Mouse (Mus musculus) midbrain, postnatal 0 days (tissue): Measurements from ENCODE around the gene Cbx3. TPM values are rescaled to one million over a fixed set of nuclear protein-coding genes. Genes with fewer than 3 reads are reported as not detected.
A peak's percentile ranks its signal among the peaks of the same experiment; 100 is the strongest.

Experiments used
- ATAC-seq: fragments of 200-750 bp; cut with Nextera tagmentation; 2 replicates; pipeline ENCODE4 v1.8.0; 2017; ENCODE audit warnings: moderate number of reproducible peaks, mild to moderate bottlenecking, moderate TSS enrichment, moderate library complexity; ENCODE audit not compliant: low FRiP score
- DNase-seq: peaks from one replicate; pipeline ENCODE4 v3.0.0-alpha.2; 2015; ENCODE audit warnings: low spot score
- H3K27ac ChIP-seq: fragments of 300-500 bp; sonication (generic); 2 replicates; pipeline ENCODE4 v1.5.1; 2014; ENCODE audit warnings: low read depth, mild to moderate bottlenecking, low read length, mixed read lengths
- H3K27me3 ChIP-seq: fragments of 300-500 bp; sonication (generic); 2 replicates; pipeline ENCODE4 v1.6.1; 2014; ENCODE audit warnings: low read length, control low read depth, mixed read lengths; ENCODE audit not compliant: insufficient read depth
- H3K36me3 ChIP-seq: fragments of 300-500 bp; sonication (generic); 2 replicates; pipeline ENCODE4 v1.6.1; 2014; ENCODE audit warnings: low read length, control low read depth, mixed read lengths; ENCODE audit not compliant: insufficient read depth
- H3K4me1 ChIP-seq: fragments of 300-500 bp; sonication (generic); 2 replicates; pipeline ENCODE4 v1.6.1; 2014; ENCODE audit warnings: mild to moderate bottlenecking, control low read depth, antibody characterized with exemption, low read length, mixed read lengths; ENCODE audit not compliant: insufficient read depth
- H3K4me2 ChIP-seq: fragments of 300-500 bp; sonication (generic); 2 replicates; pipeline ENCODE4 v1.6.1; 2014; ENCODE audit warnings: low read depth, mild to moderate bottlenecking, low read length, mixed read lengths; ENCODE audit not compliant: poor library complexity, severe bottlenecking
- H3K4me3 ChIP-seq: fragments of 300-500 bp; sonication (generic); 2 replicates; pipeline ENCODE4 v1.5.1; 2014; ENCODE audit warnings: low read depth, mild to moderate bottlenecking, low read length, moderate library complexity
- H3K9ac ChIP-seq: fragments of 300-500 bp; sonication (generic); replicated peaks from 2 replicates; pipeline ENCODE4 v1.6.1; 2014; ENCODE audit warnings: mild to moderate bottlenecking, low read length, moderate library complexity, mixed read lengths; ENCODE audit not compliant: poor library complexity, severe bottlenecking
- H3K9me3 ChIP-seq: fragments of 300-500 bp; sonication (generic); 2 replicates; pipeline ENCODE4 v1.6.1; 2016; ENCODE audit warnings: low read length, control low read depth
- CTCF ChIP-seq: IDR thresholded peaks from 2 replicates; pipeline ENCODE4 v1.5.1; 2016; ENCODE audit warnings: antibody characterized with exemption, mild to moderate bottlenecking
- WGBS: fragments of 180-500 bp; shearing (Covaris S2); extraction: QIAGEN DNeasy Blood & Tissue Kit; methylation state at CpG from one replicate; pipeline ENCODE4 v1.1.7; 2014; 5-methylcytosine and 5-hydroxymethylcytosine counted together
- polyA plus RNA-seq: library from polyadenylated mRNA; unstranded; fragments of >200 nt; fragmentation: Nextera tagmentation; extraction: Ambion mirVana; gene quantifications from 2 replicates; pipeline ENCODE4 v1.2.1, GENCODE M21; 2015
- total RNA-seq: library from RNA; depleted of rRNA; stranded (reverse); fragments of >200 nt; gene quantifications from 2 replicates; pipeline ENCODE4 v1.2.3, GENCODE M21; 2014; rRNA removed

Gene Cbx3
- total RNA-seq, result 129 and 138 TPM in 2 replicates
- polyA plus RNA-seq, result 485 and 535 TPM in 2 replicates

- peak within 1 kb of the TSS; percentile 96 for H3K4me3 ChIP-seq
- TF ChIP-seq CTCF, result no peak
- peak within 1 kb of the TSS; percentile 98 for H3K27ac ChIP-seq
- 0 out of 2 replicates have a peak, but pooled peaks cover 6% of the 10 kb centered on the region for H3K4me1 ChIP-seq
- peak; percentile 84 for ATAC-seq
- H3K4me2 ChIP-seq, result peak within 1 kb of the TSS; percentile 47
- H3K9ac ChIP-seq, result peak within 1 kb of the TSS; percentile 99
- H3K36me3 ChIP-seq, result peaks cover 5% of the 10 kb centered on the region
- no peaks in the 10 kb centered on the region for H3K9me3 ChIP-seq
- no peaks in the 10 kb centered on the region for H3K27me3 ChIP-seq
- under 1% methylated on average over 67 of the region's 99 CpGs for WGBS
- DNase-seq, result peak; percentile 95
Observed at GRCm38 (mm10) chr6:51470311-51471178, at the start of gene Cbx3. Gene Cbx3 (plus strand): TSS chr6:51470360.

- no peak for TF ChIP-seq CTCF
- no peak overlapping the region for H3K27ac ChIP-seq
- H3K27me3 ChIP-seq, result no peaks in the 10 kb centered on the region
- no peak overlapping the region for H3K4me3 ChIP-seq
- no peak overlapping the region for H3K4me2 ChIP-seq
- H3K9me3 ChIP-seq, result no peaks in the 10 kb centered on the region
- DNase-seq (no peak), ATAC-seq (no peak)
- H3K4me1 ChIP-seq, result no peaks in the 10 kb centered on the region
- no peak overlapping the region for H3K9ac ChIP-seq
- H3K36me3 ChIP-seq, result no peaks in the 10 kb centered on the region
- 49% methylated on average over 11 of the region's 11 CpGs for WGBS
Observed at GRCm38 (mm10) chr6:51423466-51424122, 46.6 kb upstream of the Cbx3 start.

- Histone ChIP-seq H3K27ac (no peak overlapping the region), H3K27me3 (no peaks in the 10 kb centered on the region), H3K4me3 (no peak overlapping the region), H3K4me2 (no peak overlapping the region), H3K4me1 (no peaks in the 10 kb centered on the region), H3K36me3 (no peaks in the 10 kb centered on the region), H3K9me3 (no peaks in the 10 kb centered on the region), H3K9ac (no peak overlapping the region)
- TF ChIP-seq CTCF, result no peak
- DNase-seq, result no peak
- 95% methylated on average over 2 of the region's 2 CpGs for WGBS
- ATAC-seq, result no peak
Observed at GRCm38 (mm10) chr6:51424537-51424936, 45.6 kb upstream of the Cbx3 start.

- Histone ChIP-seq H3K4me1 (peaks cover 4% of the 10 kb centered on the region; the same call in 1 of the 2 replicates), H3K27me3 (no peaks in the 10 kb centered on the region), H3K4me3 (peak within 1 kb of the TSS; percentile 64), H3K4me2 (peak within 1 kb of the TSS; percentile 87), H3K9me3 (no peaks in the 10 kb centered on the region), H3K36me3 (no peaks in the 10 kb centered on the region), H3K27ac (no peak within 1 kb of the TSS), H3K9ac (peak within 1 kb of the TSS; percentile 68)
- TF ChIP-seq CTCF, result no peak
- ATAC-seq, result peak; percentile 58
- WGBS, result 1% methylated on average over 74 of the region's 74 CpGs
- peak; percentile 27 for DNase-seq
Observed at GRCm38 (mm10) chr6:51432535-51433397, 37.4 kb upstream of the Cbx3 start, which contains the start of gene Nfe2l3. Gene Nfe2l3 (plus strand): TSS chr6:51432670.

- no peak for TF ChIP-seq CTCF
- Histone ChIP-seq H3K27ac (no peak overlapping the region), H3K4me1 (peaks cover 4% of the 10 kb centered on the region; the same call in 1 of the 2 replicates), H3K36me3 (no peaks in the 10 kb centered on the region), H3K9ac (no peak overlapping the region), H3K4me3 (peak overlapping the region; percentile 64), H3K4me2 (peak overlapping the region; percentile 87), H3K9me3 (no peaks in the 10 kb centered on the region), H3K27me3 (no peaks in the 10 kb centered on the region)
- 34% methylated on average over 7 of the region's 7 CpGs for WGBS
- ATAC-seq (no peak), DNase-seq (no peak)
Observed at GRCm38 (mm10) chr6:51434270-51434669, 35.9 kb upstream of the Cbx3 start.
